Mouse (Mus musculus): ENCODE results near the gene Dazap2. TPM values are rescaled to one million over a fixed set of nuclear protein-coding genes. Genes with fewer than 3 reads are reported as not detected.
"Not testable (repeated sequence)": the region's sequence is repeated elsewhere in the genome, so short reads cannot be mapped to it uniquely, and the experiment has no call there.

Dazap2 gene
- polyA plus RNA-seq, 1 experiment from 2014 or later, result 301 TPM

DNA sequence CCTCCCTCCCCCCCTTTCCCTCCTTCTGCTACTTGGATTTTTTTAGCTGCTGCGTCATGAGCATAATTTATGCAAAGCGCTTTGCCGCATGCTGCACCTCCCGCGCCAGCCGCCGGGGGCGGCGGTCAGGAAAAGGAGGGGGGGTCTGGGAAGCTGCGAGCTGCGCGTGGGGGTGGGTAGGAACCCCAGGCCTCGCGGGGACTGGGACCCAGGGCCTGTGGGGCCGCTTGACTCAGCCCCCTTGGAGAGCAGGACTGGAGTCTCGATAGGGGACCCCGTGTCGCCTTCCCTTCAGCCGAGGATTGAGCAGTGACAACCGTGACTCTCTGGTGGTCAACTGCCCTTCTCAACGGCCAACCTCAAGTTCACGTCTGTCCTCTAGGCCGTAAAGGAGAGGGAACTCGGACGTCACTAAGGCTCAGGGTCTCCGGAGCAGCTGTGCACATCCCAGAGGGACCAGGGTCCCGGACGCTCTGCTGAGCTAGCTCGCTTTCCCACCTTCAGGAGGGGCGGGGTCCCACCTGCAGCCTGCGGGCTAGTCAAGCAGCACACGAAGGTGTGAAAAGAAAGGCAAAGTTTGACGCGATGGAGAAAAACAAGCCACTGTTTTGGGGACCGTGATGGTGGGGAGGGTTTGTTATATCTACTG is 15.0 kb upstream of the Dazap2 start:
- no peaks in the 10 kb centered on the region for H3K36me3 ChIP-seq (ENCODE audit: control insufficient read depth, insufficient read depth, low read length)
- H3K9me3 ChIP-seq (ENCODE audit: control insufficient read depth, low read length), result no peaks in the 10 kb centered on the region
- peak overlapping the region; percentile 99 for H3K4me2 ChIP-seq (ENCODE audit: low read depth, low read length)
- peaks cover 4% of the 10 kb centered on the region; the same call in 1 of the 2 replicates for H3K27me3 ChIP-seq (replicated peaks; ENCODE audit: control insufficient read depth, insufficient read depth, low read length)
- H3K4me1 ChIP-seq (ENCODE audit: control insufficient read depth, insufficient read depth, low read length), result peaks cover 14% of the 10 kb centered on the region; the same call in 1 of the 2 replicates
- peak overlapping the region; percentile 90 for H3K4me3 ChIP-seq (ENCODE audit: low read length)
- H3K9ac ChIP-seq (ENCODE audit: low read depth, low read length), result peak overlapping the region; percentile 89
- peak; percentile 65 for ATAC-seq
- WGBS, result 2% methylated on average over 27 of the region's 35 CpGs
- H3K27ac ChIP-seq (ENCODE audit: low read length), result no peak overlapping the region

- peak overlapping the region; percentile 99 for H3K4me2 ChIP-seq (ENCODE audit: low read depth, low read length)
- peaks cover 14% of the 10 kb centered on the region; the same call in 1 of the 2 replicates for H3K4me1 ChIP-seq (ENCODE audit: control insufficient read depth, insufficient read depth, low read length)
- WGBS, result 27% methylated on average over 21 of the region's 21 CpGs
- no peak for ATAC-seq
- peak overlapping the region; percentile 89; the same call in 1 of the 2 replicates for H3K9ac ChIP-seq (ENCODE audit: low read depth, low read length)
- H3K27ac ChIP-seq (ENCODE audit: low read length), result no peak overlapping the region
- peak overlapping the region; percentile 90 for H3K4me3 ChIP-seq (ENCODE audit: low read length)
- peaks cover 4% of the 10 kb centered on the region; the same call in 1 of the 2 replicates for H3K27me3 ChIP-seq (replicated peaks; ENCODE audit: control insufficient read depth, insufficient read depth, low read length)
- no peaks in the 10 kb centered on the region for H3K9me3 ChIP-seq (ENCODE audit: control insufficient read depth, low read length)
- no peaks in the 10 kb centered on the region for H3K36me3 ChIP-seq (ENCODE audit: control insufficient read depth, insufficient read depth, low read length)
These were observed 14.4 kb upstream of the Dazap2 start for GRCm38 (mm10) chr15:100600696-100601272.

GRCm38 (mm10) chr15:100601669-100602068 is 13.5 kb upstream of the Dazap2 start:
- Histone ChIP-seq H3K9ac (ENCODE audit: low read depth, low read length) (no peak overlapping the region), H3K27ac (ENCODE audit: low read length) (no peak overlapping the region), H3K27me3 (replicated peaks; ENCODE audit: control insufficient read depth, insufficient read depth, low read length) (peaks cover 4% of the 10 kb centered on the region; the same call in 1 of the 2 replicates), H3K4me3 (ENCODE audit: low read length) (no peak overlapping the region), H3K36me3 (ENCODE audit: control insufficient read depth, insufficient read depth, low read length) (no peaks in the 10 kb centered on the region), H3K4me1 (ENCODE audit: control insufficient read depth, insufficient read depth, low read length) (peaks cover 14% of the 10 kb centered on the region; the same call in 1 of the 2 replicates), H3K4me2 (ENCODE audit: low read depth, low read length) (no peak overlapping the region), H3K9me3 (ENCODE audit: control insufficient read depth, low read length) (no peaks in the 10 kb centered on the region)
- no peak for ATAC-seq
- WGBS, result 50% methylated on average over 3 of the region's 3 CpGs

GRCm38 (mm10) chr15:100606677-100607076 is 8.5 kb upstream of the Dazap2 start:
- H3K4me2 ChIP-seq (ENCODE audit: low read depth, low read length); H3K9ac ChIP-seq (ENCODE audit: low read depth, low read length); H3K36me3 ChIP-seq (ENCODE audit: control insufficient read depth, insufficient read depth, low read length); ATAC-seq; H3K9me3 ChIP-seq (ENCODE audit: control insufficient read depth, low read length); H3K4me1 ChIP-seq (ENCODE audit: control insufficient read depth, insufficient read depth, low read length); H3K27me3 ChIP-seq (replicated peaks; ENCODE audit: control insufficient read depth, insufficient read depth, low read length); H3K4me3 ChIP-seq (ENCODE audit: low read length); H3K27ac ChIP-seq (ENCODE audit: low read length): not testable (repeated sequence)
- WGBS, result 93% methylated on average over 8 of the region's 8 CpGs

GRCm38 (mm10) chr15:100611951-100612350 is 3.2 kb upstream of the Dazap2 start:
- Histone ChIP-seq H3K9ac (ENCODE audit: low read depth, low read length) (no peak overlapping the region), H3K4me3 (ENCODE audit: low read length) (no peak overlapping the region), H3K27ac (ENCODE audit: low read length) (no peak overlapping the region), H3K4me1 (ENCODE audit: control insufficient read depth, insufficient read depth, low read length) (peaks cover 17% of the 10 kb centered on the region), H3K9me3 (ENCODE audit: control insufficient read depth, low read length) (no peaks in the 10 kb centered on the region), H3K27me3 (replicated peaks; ENCODE audit: control insufficient read depth, insufficient read depth, low read length) (no peaks in the 10 kb centered on the region), H3K4me2 (ENCODE audit: low read depth, low read length) (no peak overlapping the region), H3K36me3 (ENCODE audit: control insufficient read depth, insufficient read depth, low read length) (no peaks in the 10 kb centered on the region)
- WGBS, result 75% methylated on average over 7 of the region's 7 CpGs
- no peak for ATAC-seq

GRCm38 (mm10) chr15:100612432-100612831 is 2.7 kb upstream of the Dazap2 start:
- 70% methylated on average over 2 of the region's 2 CpGs for WGBS
- Histone ChIP-seq H3K27ac (ENCODE audit: low read length) (no peak overlapping the region), H3K4me3 (ENCODE audit: low read length) (no peak overlapping the region), H3K4me1 (ENCODE audit: control insufficient read depth, insufficient read depth, low read length) (peaks cover 17% of the 10 kb centered on the region), H3K4me2 (ENCODE audit: low read depth, low read length) (no peak overlapping the region), H3K9me3 (ENCODE audit: control insufficient read depth, low read length) (no peaks in the 10 kb centered on the region), H3K9ac (ENCODE audit: low read depth, low read length) (no peak overlapping the region), H3K36me3 (ENCODE audit: control insufficient read depth, insufficient read depth, low read length) (no peaks in the 10 kb centered on the region), H3K27me3 (replicated peaks; ENCODE audit: control insufficient read depth, insufficient read depth, low read length) (no peaks in the 10 kb centered on the region)
- no peak for ATAC-seq

GRCm38 (mm10) chr15:100613584-100613983 is 1.6 kb upstream of the Dazap2 start:
- Histone ChIP-seq H3K9ac (ENCODE audit: low read depth, low read length) (peak overlapping the region; percentile 52), H3K27ac (ENCODE audit: low read length) (no peak overlapping the region), H3K27me3 (replicated peaks; ENCODE audit: control insufficient read depth, insufficient read depth, low read length) (no peaks in the 10 kb centered on the region), H3K9me3 (ENCODE audit: control insufficient read depth, low read length) (no peaks in the 10 kb centered on the region), H3K36me3 (ENCODE audit: control insufficient read depth, insufficient read depth, low read length) (peaks cover 8% of the 10 kb centered on the region), H3K4me2 (ENCODE audit: low read depth, low read length) (peak overlapping the region; percentile 56), H3K4me3 (ENCODE audit: low read length) (peak overlapping the region; percentile 24; the same call in 1 of the 2 replicates), H3K4me1 (ENCODE audit: control insufficient read depth, insufficient read depth, low read length) (peaks cover 19% of the 10 kb centered on the region)
- 8% methylated on average over 16 of the region's 16 CpGs for WGBS
- ATAC-seq, result no peak

DNA sequence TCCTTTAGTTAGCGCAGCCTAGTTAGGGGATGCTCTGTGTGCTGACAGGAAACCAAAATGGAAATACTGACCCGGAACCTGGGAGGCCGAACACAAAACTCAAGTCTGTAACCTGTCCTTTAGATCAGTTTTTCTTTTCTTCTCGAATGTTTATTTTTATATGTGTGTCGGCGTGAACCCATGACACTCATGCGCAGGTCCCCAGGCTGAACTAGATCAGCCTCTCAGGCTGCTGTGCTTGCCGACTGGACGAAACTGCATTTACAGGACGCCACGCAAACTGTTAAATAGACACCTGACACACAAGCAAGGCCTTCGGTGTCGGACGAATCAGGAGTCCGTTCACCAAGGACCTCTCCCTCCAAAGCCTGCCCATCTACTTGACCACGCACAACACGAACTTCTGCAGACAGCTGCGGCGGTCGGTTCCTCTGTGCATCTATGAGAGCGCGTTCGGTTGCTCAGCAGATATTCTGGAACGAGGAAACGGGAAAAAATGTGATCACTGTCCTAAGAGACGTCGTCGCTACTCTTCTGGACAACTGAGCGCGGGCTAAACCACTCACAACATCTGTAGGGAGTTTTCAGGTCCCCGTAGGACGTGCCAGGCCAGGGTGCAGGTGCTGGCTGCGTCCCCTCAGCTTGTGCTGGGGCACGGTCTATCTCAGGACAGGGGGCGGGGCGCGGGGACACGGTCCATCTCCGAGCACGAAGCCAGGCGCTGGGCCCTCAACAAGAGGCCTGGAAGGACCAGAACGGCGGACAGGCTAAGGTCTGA is 742 bp upstream of the Dazap2 start:
- WGBS, result 10% methylated on average over 43 of the region's 43 CpGs
- peak overlapping the region; percentile 77 for H3K9ac ChIP-seq (ENCODE audit: low read depth, low read length)
- peak overlapping the region; percentile 84 for H3K27ac ChIP-seq (ENCODE audit: low read length)
- peak overlapping the region; percentile 87 for H3K4me2 ChIP-seq (ENCODE audit: low read depth, low read length)
- ATAC-seq, result peak; percentile 62
- peaks cover 14% of the 10 kb centered on the region for H3K36me3 ChIP-seq (ENCODE audit: control insufficient read depth, insufficient read depth, low read length)
- peaks cover 19% of the 10 kb centered on the region for H3K4me1 ChIP-seq (ENCODE audit: control insufficient read depth, insufficient read depth, low read length)
- peak overlapping the region; percentile 94 for H3K4me3 ChIP-seq (ENCODE audit: low read length)
- no peaks in the 10 kb centered on the region for H3K27me3 ChIP-seq (replicated peaks; ENCODE audit: control insufficient read depth, insufficient read depth, low read length)
- no peaks in the 10 kb centered on the region for H3K9me3 ChIP-seq (ENCODE audit: control insufficient read depth, low read length)

DNA sequence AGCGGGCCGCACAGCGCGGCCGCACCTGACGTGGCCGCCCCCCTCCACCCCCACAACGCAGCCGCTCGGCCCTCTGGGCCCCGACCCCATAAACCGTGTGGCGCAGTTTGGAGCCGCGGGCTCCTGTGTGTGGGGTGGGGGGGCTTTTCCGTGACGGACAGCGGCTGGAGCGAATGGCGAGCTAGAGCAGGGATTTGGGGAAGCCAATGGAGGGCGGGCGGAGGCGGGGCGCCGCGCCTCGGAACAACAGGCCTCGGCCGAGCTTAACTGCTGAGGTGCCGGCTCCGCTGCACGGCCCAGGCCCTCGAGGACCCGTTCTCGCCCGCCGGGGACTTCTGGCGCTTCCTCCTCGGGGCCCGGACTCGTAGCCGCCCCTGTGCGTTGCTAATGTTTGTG is 674 bp downstream of the Dazap2 start:
- H3K9ac ChIP-seq (ENCODE audit: low read depth, low read length), result peak overlapping the region; percentile 98
- ATAC-seq, result peak; percentile 84
- H3K27me3 ChIP-seq (replicated peaks; ENCODE audit: control insufficient read depth, insufficient read depth, low read length), result no peaks in the 10 kb centered on the region
- peaks cover 19% of the 10 kb centered on the region for H3K36me3 ChIP-seq (ENCODE audit: control insufficient read depth, insufficient read depth, low read length)
- H3K4me3 ChIP-seq (ENCODE audit: low read length), result peak overlapping the region; percentile 94
- H3K9me3 ChIP-seq (ENCODE audit: control insufficient read depth, low read length), result no peaks in the 10 kb centered on the region
- WGBS, result 1% methylated on average over 32 of the region's 43 CpGs
- peaks cover 19% of the 10 kb centered on the region for H3K4me1 ChIP-seq (ENCODE audit: control insufficient read depth, insufficient read depth, low read length)
- peak overlapping the region; percentile 87 for H3K4me2 ChIP-seq (ENCODE audit: low read depth, low read length)
- H3K27ac ChIP-seq (ENCODE audit: low read length), result peak overlapping the region; percentile 99
